Mouse (Mus musculus) liver, postnatal 0 days (tissue): Measurements from ENCODE around the gene Mab21l3.

Experiments
- CTCF ChIP-seq: sonication (generic); IDR thresholded peaks from 2 replicates; pipeline ENCODE4 v1.5.1; 2016; ENCODE audit warnings: antibody characterized with exemption, low read depth
- EP300 ChIP-seq: IDR thresholded peaks from 2 replicates; pipeline ENCODE4 v1.6.1; 2016; ENCODE audit warnings: antibody characterized with exemption, low read depth, mild to moderate bottlenecking

- TF ChIP-seq EP300 (no peak), CTCF (peak; percentile 90)
Observed at GRCm38 (mm10) chr3:101896893-101897292, 48.1 kb upstream of the Mab21l3 start.
